Mouse (Mus musculus) C2C12 (cell line): ENCODE results near the gene Anxa1.

Experiments
- CTCF ChIP-seq: IDR thresholded peaks from one replicate; pipeline ENCODE4 v1.5.1; 2011; ENCODE audit not compliant: control insufficient read depth, insufficient read depth, insufficient read length
- MAX ChIP-seq: IDR thresholded peaks from one replicate; pipeline ENCODE4 v1.6.1; 2011; ENCODE audit warnings: mild to moderate bottlenecking, control low read depth
- MYOG ChIP-seq: IDR thresholded peaks from one replicate; pipeline ENCODE4 v1.6.1; 2011; ENCODE audit not compliant: control insufficient read depth, insufficient read length; ENCODE audit errors: extremely low read depth
- USF1 ChIP-seq: IDR thresholded peaks from one replicate; pipeline ENCODE4 v1.6.1; 2011; ENCODE audit warnings: low read depth, mild to moderate bottlenecking, control low read depth, moderate library complexity

DNA sequence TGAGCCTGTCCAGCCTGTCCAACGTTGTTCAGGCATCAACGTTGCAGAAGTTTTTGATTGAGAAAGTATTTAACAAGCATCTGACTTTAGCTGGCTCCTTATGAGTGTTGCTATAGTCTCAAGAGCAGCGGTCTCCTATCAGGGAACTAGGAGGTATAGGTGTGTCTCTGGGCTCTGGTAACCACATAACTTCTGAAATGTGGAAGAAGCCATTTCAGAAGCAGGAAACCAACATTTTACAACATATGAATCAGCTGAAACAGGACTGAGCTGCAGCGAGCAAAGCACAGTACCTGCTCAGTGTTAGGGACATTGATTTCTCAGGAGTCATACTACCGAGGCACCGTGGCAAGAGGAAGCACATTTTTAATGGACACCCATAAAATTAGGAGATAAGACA, 1.5 kb downstream of the Anxa1 start:
- TF ChIP-seq CTCF (no peak), USF1 (no peak), MAX (no peak), MYOG (no peak)
